Mouse (Mus musculus) CH12.LX (cell line): Measurements from ENCODE around the gene Nexn. TPM values are rescaled to one million over a fixed set of nuclear protein-coding genes. Genes with fewer than 3 reads are reported as not detected.

Experiments
- DNase-seq: peaks from one replicate; pipeline ENCODE4 v3.0.0-alpha.2; 2013; ENCODE audit errors: extremely low read depth
- H3K27ac ChIP-seq: 2 replicates; pipeline ENCODE4 v1.5.1; 2012; ENCODE audit warnings: low read depth, mild to moderate bottlenecking, control low read depth, moderate library complexity; ENCODE audit not compliant: insufficient read depth
- H3K27me3 ChIP-seq: replicated peaks from 2 replicates; pipeline ENCODE3; 2012; ENCODE audit warnings: inconsistent platforms
- H3K36me3 ChIP-seq, 2 experiments: replicated peaks in 1 of 2; 2 replicates each; pipeline versions ENCODE3 to v1.6.1; 2012; ENCODE audit warnings: inconsistent platforms in 1 of 2, low read length in 1 of 2, mild to moderate bottlenecking in 1 of 2, mixed read lengths in 1 of 2, moderate library complexity in 1 of 2; ENCODE audit not compliant: control insufficient read depth in 1 of 2, insufficient read depth in 1 of 2
- H3K4me1 ChIP-seq, 2 experiments: 2 replicates each; pipeline ENCODE4 v1.6.1; 2012; ENCODE audit warnings: inconsistent platforms in 1 of 2, moderate library complexity in 1 of 2; ENCODE audit not compliant: insufficient read depth in 2 of 2, control insufficient read depth in 1 of 2
- H3K4me2 ChIP-seq: 2 replicates; pipeline ENCODE4 v1.6.1; 2012; ENCODE audit warnings: low read depth, mild to moderate bottlenecking, control low read depth; ENCODE audit not compliant: poor library complexity, insufficient read depth, severe bottlenecking
- H3K4me3 ChIP-seq, 3 experiments: fragments of 150-350 bp in 1 of 3; sonication (generic) in 1 of 3; replicated peaks in 1 of 3; 2 replicates each; pipeline versions ENCODE3 to v1.5.1; 2011 to 2012; ENCODE audit warnings: low read depth in 2 of 3, low read length in 2 of 3, mild to moderate bottlenecking in 2 of 3, moderate library complexity in 2 of 3, control low read depth in 1 of 3, improper control_type of control experiment in 1 of 3, inconsistent platforms in 1 of 3, mixed read lengths in 1 of 3; ENCODE audit not compliant: poor library complexity in 1 of 3
- H3K79me2 ChIP-seq: replicated peaks from 2 replicates; pipeline ENCODE4 v1.6.1; 2012; ENCODE audit warnings: mild to moderate bottlenecking, moderate library complexity; ENCODE audit not compliant: control insufficient read depth, poor library complexity, insufficient read depth, severe bottlenecking; ENCODE audit errors: extremely low read depth
- H3K9ac ChIP-seq: 2 replicates; pipeline ENCODE4 v1.6.1; 2012; ENCODE audit warnings: low read depth, mild to moderate bottlenecking, control low read depth, moderate library complexity; ENCODE audit not compliant: insufficient read depth
- H3K9me3 ChIP-seq: replicated peaks from 2 replicates; pipeline ENCODE3; 2012; ENCODE audit warnings: low read length, inconsistent platforms, mixed read lengths
- BHLHE40 ChIP-seq: IDR thresholded peaks from 2 replicates; pipeline ENCODE4 v1.6.1; 2011; ENCODE audit warnings: mild to moderate bottlenecking, low read depth, low read length, improper control_type of control experiment
- CTCF ChIP-seq, 2 experiments: IDR thresholded peaks in 1 of 2; conservative IDR thresholded peaks in 1 of 2; 2 replicates each; pipeline ENCODE4 v1.5.1; 2011 to 2012; ENCODE audit warnings: low read depth in 2 of 2, low read length in 2 of 2, improper control_type of control experiment in 1 of 2, inconsistent platforms in 1 of 2, mild to moderate bottlenecking in 1 of 2, moderate library complexity in 1 of 2
- HCFC1 ChIP-seq: IDR thresholded peaks from 2 replicates; pipeline ENCODE4 v1.6.1; 2012; ENCODE audit warnings: low read depth, mild to moderate bottlenecking, inconsistent platforms, low read length, improper control_type of control experiment
- IRF4 ChIP-seq: IDR thresholded peaks from 2 replicates; pipeline ENCODE4 v1.6.1; 2014; ENCODE audit warnings: low read depth, mild to moderate bottlenecking, inconsistent platforms, low read length, improper control_type of control experiment
- MXI1 ChIP-seq: IDR thresholded peaks from 2 replicates; pipeline ENCODE4 v1.6.1; 2011; ENCODE audit warnings: mild to moderate bottlenecking, low read depth, low read length, improper control_type of control experiment
- NELFE ChIP-seq: IDR thresholded peaks from 2 replicates; pipeline ENCODE4 v1.6.1; 2011; ENCODE audit warnings: low read depth, low read length, improper control_type of control experiment
- NRF1 ChIP-seq: IDR thresholded peaks from 2 replicates; pipeline ENCODE4 v1.6.1; 2014; ENCODE audit warnings: low read depth, mild to moderate bottlenecking, inconsistent platforms, low read length, improper control_type of control experiment, moderate library complexity
- POLR2A ChIP-seq: IDR thresholded peaks from 2 replicates; pipeline ENCODE4 v1.6.1; 2011; ENCODE audit warnings: low read depth, mild to moderate bottlenecking, improper control_type of control experiment, low read length
- RAD21 ChIP-seq: IDR thresholded peaks from 2 replicates; pipeline ENCODE4 v1.6.1; 2011; ENCODE audit warnings: low read depth, mild to moderate bottlenecking, low read length, improper control_type of control experiment, moderate library complexity
- SMC3 ChIP-seq: IDR thresholded peaks from 2 replicates; pipeline ENCODE4 v1.6.1; 2011; ENCODE audit warnings: low read depth, low read length, improper control_type of control experiment
- TBP ChIP-seq: conservative IDR thresholded peaks from 2 replicates; pipeline ENCODE4 v1.6.1; 2011; ENCODE audit warnings: low read depth, low read length, improper control_type of control experiment
- TCF12 ChIP-seq: IDR thresholded peaks from 2 replicates; pipeline ENCODE4 v1.6.1; 2014; ENCODE audit warnings: low read depth, mild to moderate bottlenecking, inconsistent platforms, low read length, improper control_type of control experiment
- USF1 ChIP-seq: IDR thresholded peaks from 2 replicates; pipeline ENCODE4 v1.6.1; 2014; ENCODE audit warnings: low read depth, mild to moderate bottlenecking, inconsistent platforms, low read length, improper control_type of control experiment
- USF2 ChIP-seq: conservative IDR thresholded peaks from 2 replicates; pipeline ENCODE4 v1.6.1; 2011; ENCODE audit warnings: low read depth, low read length, improper control_type of control experiment
- ZC3H11A ChIP-seq: IDR thresholded peaks from 2 replicates; pipeline ENCODE4 v1.6.1; 2012; ENCODE audit warnings: low read depth, mild to moderate bottlenecking, inconsistent platforms, low read length, improper control_type of control experiment
- ZKSCAN1 ChIP-seq: IDR thresholded peaks from 2 replicates; pipeline ENCODE4 v1.6.1; 2012; ENCODE audit warnings: low read depth, inconsistent platforms, low read length, improper control_type of control experiment, borderline replicate concordance
- ZMIZ1 ChIP-seq: IDR thresholded peaks from 2 replicates; pipeline ENCODE4 v1.6.1; 2012; ENCODE audit warnings: low read depth, mild to moderate bottlenecking, inconsistent platforms, low read length, improper control_type of control experiment
- ZNF384 ChIP-seq: IDR thresholded peaks from 2 replicates; pipeline ENCODE4 v1.6.1; 2012; ENCODE audit warnings: low read depth, low read length, improper control_type of control experiment, inconsistent platforms
- dilution Hi-C: fragments of 300-500 bp; cut with MboI; formaldehyde crosslinking; loops from 2 replicates; pipeline ENCODE4 v1.14.3; 2020; ENCODE audit warnings: low sequenced_read_pairs; ENCODE audit not compliant: extremely low pct_unique_long_range_greater_than_20kb, extremely low pct_ligation_motif_present
- in situ Hi-C: fragments of 300-500 bp; cut with MboI; formaldehyde crosslinking; loops from 3 replicates; pipeline ENCODE4 v1.14.3; 2019; ENCODE audit warnings: low sequenced_read_pairs, low pct_ligation_motif_present, low pct_unique_long_range_greater_than_20kb, mixed read lengths
- polyA plus RNA-seq: library from polyadenylated mRNA; unstranded; fragments of >175 nt; gene quantifications from 2 replicates; pipeline ENCODE4 v1.2.1, GENCODE M21; 2012; ENCODE audit warnings: low read depth; ENCODE audit not compliant: insufficient read length
- total RNA-seq, 2 experiments: library from RNA; depleted of rRNA; stranded (reverse); fragments of 300-350 nt in 1 of 2; fragments of >200 nt in 1 of 2; gene quantifications; 2 replicates each; pipeline ENCODE4 v1.2.3; 2012 to 2014

Gene Nexn
- total and polyA plus RNA-seq, 3 experiments: 0.08 to 0.17 TPM; not detected in 1

GRCm38 (mm10) chr3:152305080-152305479, 38.9 kb upstream of the Nexn start:
- no peak for TF ChIP-seq TBP
- no peak for TF ChIP-seq POLR2A
- no peak for TF ChIP-seq ZMIZ1
- TF ChIP-seq RAD21: no peak
- no peak overlapping the region for H3K9ac ChIP-seq
- peaks cover 49 to 90% of the 10 kb centered on the region in 2 experiments for H3K36me3 ChIP-seq
- dilution Hi-C loops (no loop called here), in situ Hi-C loops (no loop called here)
- no peaks in the 10 kb centered on the region for H3K27me3 ChIP-seq
- no peak overlapping the region for H3K4me3 ChIP-seq
- H3K4me2 ChIP-seq: no peak overlapping the region
- H3K4me1 ChIP-seq: peaks cover 2 to 21% of the 10 kb centered on the region in 2 experiments; a peak in 1 of 4 replicates
- H3K79me2 ChIP-seq: no peaks in the 10 kb centered on the region
- no peak for DNase-seq
- no peak overlapping the region for H3K27ac ChIP-seq
- no peaks in the 10 kb centered on the region for H3K9me3 ChIP-seq

GRCm38 (mm10) chr3:152304093-152304815, 38.1 kb upstream of the Nexn start:
- dilution Hi-C loops (no loop called here), in situ Hi-C loops (no loop called here)
- no peak for DNase-seq
- no peak overlapping the region for H3K9ac ChIP-seq
- no peak for TF ChIP-seq SMC3
- peak; percentile 69 for TF ChIP-seq ZNF384
- H3K4me3 ChIP-seq: no peak overlapping the region
- H3K27me3 ChIP-seq: no peaks in the 10 kb centered on the region
- H3K27ac ChIP-seq: no peak overlapping the region
- peaks cover 48 to 89% of the 10 kb centered on the region in 2 experiments for H3K36me3 ChIP-seq
- peaks cover 2 to 21% of the 10 kb centered on the region in 2 experiments; a peak in 1 of 4 replicates for H3K4me1 ChIP-seq
- no peak overlapping the region for H3K4me2 ChIP-seq
- no peaks in the 10 kb centered on the region for H3K79me2 ChIP-seq
- H3K9me3 ChIP-seq: no peaks in the 10 kb centered on the region

- no peak overlapping the region for H3K4me2 ChIP-seq
- peaks cover 43 to 84% of the 10 kb centered on the region in 2 experiments for H3K36me3 ChIP-seq
- no peaks in the 10 kb centered on the region for H3K27me3 ChIP-seq
- TF ChIP-seq ZKSCAN1 (no peak), CTCF (conservative IDR thresholded peaks at IDR 0.05 in 1 of 2, IDR thresholded peaks at IDR 0.05 in 1 of 2; ENCODE audit: low read depth in 2 of 2, low read length in 2 of 2) (no peak), RAD21 (no peak), HCFC1 (no peak), USF1 (no peak), NRF1 (no peak), USF2 (no peak), IRF4 (no peak), ZC3H11A (no peak), ZMIZ1 (no peak), MXI1 (no peak), TCF12 (no peak), NELFE (no peak), BHLHE40 (no peak)
- no peaks in the 10 kb centered on the region for H3K79me2 ChIP-seq
- DNase-seq: no peak
- no peak overlapping the region for H3K27ac ChIP-seq
- dilution Hi-C loops (no loop called here), in situ Hi-C loops (no loop called here)
- peaks cover 2 to 21% of the 10 kb centered on the region in 2 experiments; a peak in 1 of 4 replicates for H3K4me1 ChIP-seq
- H3K9me3 ChIP-seq: no peaks in the 10 kb centered on the region
- no peak overlapping the region for H3K4me3 ChIP-seq
- no peak overlapping the region for H3K9ac ChIP-seq
Observed at GRCm38 (mm10) chr3:152302991-152303390, 36.8 kb upstream of the Nexn start.
